Mouse (Mus musculus) heart, postnatal 0 days (tissue): ENCODE measurements at regions not wholly inside any gene's neighbourhood (a gene's known extent, or its start where the extent isn't known, plus 50 kb on each side); places are given as distances from the start of the nearest gene placed in this dataset.

Experiments
- CTCF ChIP-seq: IDR thresholded peaks from 2 replicates; pipeline ENCODE4 v1.5.1; 2016; ENCODE audit warnings: antibody characterized with exemption, control low read depth, low read depth
- EP300 ChIP-seq: IDR thresholded peaks from 2 replicates; pipeline ENCODE4 v1.6.1; 2016; ENCODE audit warnings: antibody characterized with exemption, low read depth

DNA sequence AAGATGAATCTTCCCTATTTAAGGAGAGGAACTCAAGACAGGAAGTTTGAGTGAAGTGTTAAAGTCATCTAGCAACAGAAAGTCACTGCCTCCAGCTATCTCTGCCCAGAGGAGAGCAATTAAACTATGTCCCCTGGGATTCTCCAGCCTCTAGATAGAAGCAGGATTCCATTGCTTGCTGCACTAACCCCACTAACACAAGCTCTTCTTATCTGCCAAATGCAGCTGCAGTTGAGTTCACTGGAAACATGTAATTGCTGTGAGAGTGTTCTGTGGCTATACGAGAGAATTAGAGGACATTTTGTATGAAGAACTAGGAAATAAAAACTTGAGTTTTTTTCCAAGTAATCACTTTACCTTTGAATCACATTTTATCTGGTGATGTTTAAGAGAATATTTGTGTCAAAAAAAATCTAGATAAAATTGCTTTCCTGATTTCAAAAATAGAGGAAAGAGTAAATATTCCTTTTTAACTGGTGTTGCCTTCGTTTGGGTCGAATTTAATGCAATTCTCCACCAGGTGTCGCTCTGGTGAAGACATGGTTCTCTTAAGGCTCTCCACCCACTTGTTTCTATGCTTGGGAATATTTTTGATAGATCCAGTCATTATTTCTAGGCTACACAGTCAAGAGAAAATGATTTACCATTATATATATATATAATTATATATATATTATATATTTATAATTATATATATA lies 121.1 kb upstream of the Bmp2 start:
- TF ChIP-seq CTCF (peak; percentile 41), EP300 (no peak)
